Mouse (Mus musculus) liver, embryonic 12.5 days (tissue): ENCODE data around the gene Fignl1. TPM values are rescaled to one million over a fixed set of nuclear protein-coding genes. Genes with fewer than 3 reads are reported as not detected.

Experiments
- ATAC-seq: fragments of 200-750 bp; cut with Nextera tagmentation; 2 replicates; pipeline ENCODE4 v1.8.0; 2017; ENCODE audit warnings: moderate number of reproducible peaks, mild to moderate bottlenecking, moderate library complexity
- H3K27ac ChIP-seq: fragments of 300-500 bp; sonication (generic); 2 replicates; pipeline ENCODE4 v1.5.1; 2016; ENCODE audit warnings: mild to moderate bottlenecking
- H3K27me3 ChIP-seq: fragments of 300-500 bp; sonication (generic); replicated peaks from 2 replicates; pipeline ENCODE4 v1.6.1; 2016; ENCODE audit warnings: mild to moderate bottlenecking, moderate library complexity
- H3K36me3 ChIP-seq: fragments of 300-500 bp; sonication (generic); 2 replicates; pipeline ENCODE4 v1.6.1; 2016; ENCODE audit warnings: mild to moderate bottlenecking, moderate library complexity
- H3K4me1 ChIP-seq: fragments of 300-500 bp; sonication (generic); 2 replicates; pipeline ENCODE4 v1.6.1; 2016
- H3K4me2 ChIP-seq: fragments of 300-500 bp; sonication (generic); 2 replicates; pipeline ENCODE4 v1.6.1; 2016; ENCODE audit warnings: mild to moderate bottlenecking, moderate library complexity
- H3K4me3 ChIP-seq: fragments of 300-500 bp; sonication (generic); 2 replicates; pipeline ENCODE4 v1.5.1; 2016; ENCODE audit warnings: mild to moderate bottlenecking, moderate library complexity
- H3K9ac ChIP-seq: fragments of 300-500 bp; sonication (generic); 2 replicates; pipeline ENCODE4 v1.6.1; 2016; ENCODE audit warnings: mild to moderate bottlenecking, moderate library complexity
- H3K9me3 ChIP-seq: fragments of 300-500 bp; sonication (generic); replicated peaks from 2 replicates; pipeline ENCODE4 v1.6.1; 2016; ENCODE audit warnings: mild to moderate bottlenecking, moderate library complexity
- WGBS: fragments of 180-500 bp; shearing (Covaris S2); methylation state at CpG from one replicate; pipeline ENCODE4 v1.1.7; 2016; ENCODE audit not compliant: insufficient replicate concordance; 5-methylcytosine and 5-hydroxymethylcytosine counted together
- polyA plus RNA-seq: library from polyadenylated mRNA; unstranded; fragments of >200 nt; fragmentation: Nextera tagmentation; extraction: Ambion mirVana; gene quantifications from 2 replicates; pipeline ENCODE4 v1.2.1, GENCODE M21; 2016

Fignl1 gene
- 126 and 130 TPM in 2 replicates for polyA plus RNA-seq

DNA sequence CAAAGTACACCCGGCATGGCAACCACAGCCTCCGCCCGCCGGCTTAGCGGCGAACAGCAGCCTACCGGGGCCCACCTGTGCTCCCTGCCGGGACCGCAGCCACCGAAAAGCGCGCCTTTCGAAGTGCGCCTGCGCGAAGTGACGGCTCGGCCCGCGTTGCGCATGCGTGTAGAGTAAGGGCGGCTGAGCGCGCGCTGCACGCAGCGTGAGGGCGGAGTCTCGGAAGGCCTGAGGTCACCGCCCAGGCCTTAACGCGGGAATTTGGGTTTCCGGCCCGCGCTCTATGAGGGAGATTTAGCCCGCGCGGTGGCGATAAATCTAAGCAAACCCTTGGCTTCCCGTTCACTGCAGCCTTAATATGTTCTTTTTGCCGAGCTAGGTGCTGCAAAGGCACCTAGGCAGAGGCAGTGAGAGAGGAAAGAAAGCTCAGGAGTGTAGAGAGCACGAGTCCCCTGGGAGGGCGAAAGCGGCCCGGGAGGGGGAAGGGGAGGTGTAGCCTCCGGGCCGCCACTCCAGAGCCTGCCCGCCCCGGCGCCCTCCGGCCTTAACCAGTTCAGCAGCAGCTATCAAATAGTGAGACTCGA, at the start of gene Fignl1:
Fignl1 (minus strand) TSS at position 143 of the 584 bp plus-strand sequence.
- under 1% methylated on average over 53 of the region's 53 CpGs for WGBS
- peaks cover 69% of the 10 kb centered on the region for H3K4me1 ChIP-seq
- ATAC-seq: peak; percentile 93

DNA sequence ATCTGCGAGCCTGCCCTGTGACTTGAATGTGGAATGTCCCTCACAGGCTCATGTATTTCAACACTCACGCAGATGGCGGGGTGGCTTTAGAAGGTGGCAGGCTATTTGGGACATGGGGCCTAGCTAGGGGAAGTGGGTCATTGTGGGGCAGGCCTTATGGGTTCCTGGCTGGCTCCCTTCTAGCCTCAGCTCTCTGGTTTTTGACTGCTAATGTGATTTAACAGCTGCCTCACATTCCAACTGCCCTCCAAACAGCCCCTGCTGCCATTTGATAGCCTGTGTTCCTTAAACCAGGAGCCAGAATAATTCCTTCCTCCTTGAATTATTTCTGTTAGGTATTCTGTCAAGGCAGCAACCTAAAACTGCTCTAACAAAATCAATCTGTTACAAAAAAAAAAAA, 48.2 kb upstream of the Fignl1 start:
- no peak for ATAC-seq
- 0 out of 2 replicates have a peak, but pooled peaks cover 4% of the 10 kb centered on the region for H3K36me3 ChIP-seq
- 88% methylated on average over 3 of the region's 3 CpGs for WGBS
- no peaks in the 10 kb centered on the region for H3K27me3 ChIP-seq
- 0 out of 2 replicates have a peak, but pooled peaks cover 4% of the 10 kb centered on the region for H3K9me3 ChIP-seq
- H3K9ac ChIP-seq: no peak overlapping the region
- no peaks in the 10 kb centered on the region for H3K4me1 ChIP-seq
- no peak overlapping the region for H3K4me3 ChIP-seq
- no peak overlapping the region for H3K27ac ChIP-seq
- H3K4me2 ChIP-seq: no peak overlapping the region

More for the DNA sequence above, at the start of gene Fignl1:
- H3K36me3 ChIP-seq: peaks cover 32% of the 10 kb centered on the region
- 0 out of 2 replicates have a peak, but pooled peaks cover 7% of the 10 kb centered on the region for H3K27me3 ChIP-seq
- peak within 1 kb of the TSS; percentile 90 for H3K9ac ChIP-seq
- H3K9me3 ChIP-seq: no peaks in the 10 kb centered on the region
- H3K4me2 ChIP-seq: peak within 1 kb of the TSS; percentile 94
- H3K4me3 ChIP-seq: peak within 1 kb of the TSS; percentile 77
- H3K27ac ChIP-seq: peak within 1 kb of the TSS; percentile 96

DNA sequence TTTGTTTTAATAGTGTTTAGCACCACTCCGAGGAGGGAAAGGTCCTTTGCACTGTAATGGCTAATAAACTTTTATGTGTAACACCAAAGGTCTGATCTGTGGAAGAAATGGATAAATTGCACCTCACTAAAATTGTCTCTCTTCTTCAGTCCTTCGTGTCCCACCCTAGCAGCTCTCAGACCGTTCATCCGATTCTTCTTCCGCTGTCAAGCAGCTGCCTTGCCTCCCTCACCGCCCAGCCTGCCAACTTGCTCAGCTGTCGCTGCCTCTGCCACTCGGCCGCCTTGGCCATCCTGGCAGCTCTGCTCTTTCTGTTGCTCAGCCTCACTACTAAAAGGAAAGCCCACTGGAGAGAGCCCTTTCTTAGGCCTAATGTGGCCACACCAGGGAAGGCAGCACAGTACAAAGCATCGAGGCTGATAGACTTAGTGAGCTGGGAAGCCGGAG, 46.9 kb upstream of the Fignl1 start:
- ATAC-seq: no peak
- Histone ChIP-seq H3K9ac (no peak overlapping the region), H3K9me3 (0 out of 2 replicates have a peak, but pooled peaks cover 4% of the 10 kb centered on the region), H3K27me3 (no peaks in the 10 kb centered on the region), H3K36me3 (0 out of 2 replicates have a peak, but pooled peaks cover 4% of the 10 kb centered on the region), H3K4me2 (no peak overlapping the region), H3K4me1 (peaks cover 7% of the 10 kb centered on the region), H3K4me3 (no peak overlapping the region), H3K27ac (no peak overlapping the region)
- 84% methylated on average over 11 of the region's 11 CpGs for WGBS

DNA sequence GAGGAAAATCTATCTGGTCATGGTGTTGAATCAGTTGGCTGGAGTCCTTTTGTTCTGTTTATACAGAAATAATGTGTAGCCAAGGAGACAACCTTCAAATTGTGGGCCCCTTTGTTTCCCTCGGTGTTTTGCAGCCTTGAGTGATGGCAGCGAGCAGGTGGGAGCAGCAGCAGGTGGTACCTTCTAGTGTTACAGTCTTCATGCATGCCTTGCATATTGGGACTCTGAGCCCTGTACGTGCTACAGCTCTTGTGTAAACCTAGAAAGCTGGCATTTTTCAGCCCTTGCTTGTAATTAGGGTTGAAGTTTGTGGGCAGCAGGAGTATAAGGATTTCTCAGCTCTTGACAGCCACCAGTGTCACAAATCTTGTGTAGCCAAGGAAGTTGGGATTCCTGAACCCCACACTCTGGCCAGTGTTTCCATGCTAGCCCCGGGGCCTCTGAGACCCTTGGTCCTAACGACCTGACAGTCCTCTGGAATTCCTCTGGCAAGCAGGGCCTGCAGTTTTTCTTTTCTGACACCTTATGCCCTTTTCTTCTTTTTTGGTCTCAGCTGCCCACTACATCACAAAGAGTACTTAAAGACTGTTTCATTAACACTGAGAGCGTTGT, 46.4 kb upstream of the Fignl1 start:
- Histone ChIP-seq H3K4me2 (no peak overlapping the region), H3K9ac (no peak overlapping the region), H3K36me3 (0 out of 2 replicates have a peak, but pooled peaks cover 4% of the 10 kb centered on the region), H3K4me3 (no peak overlapping the region), H3K27me3 (no peaks in the 10 kb centered on the region), H3K27ac (no peak overlapping the region), H3K9me3 (0 out of 2 replicates have a peak, but pooled peaks cover 4% of the 10 kb centered on the region), H3K4me1 (peaks cover 12% of the 10 kb centered on the region)
- no peak for ATAC-seq
- WGBS: 67% methylated on average over 6 of the region's 6 CpGs

DNA sequence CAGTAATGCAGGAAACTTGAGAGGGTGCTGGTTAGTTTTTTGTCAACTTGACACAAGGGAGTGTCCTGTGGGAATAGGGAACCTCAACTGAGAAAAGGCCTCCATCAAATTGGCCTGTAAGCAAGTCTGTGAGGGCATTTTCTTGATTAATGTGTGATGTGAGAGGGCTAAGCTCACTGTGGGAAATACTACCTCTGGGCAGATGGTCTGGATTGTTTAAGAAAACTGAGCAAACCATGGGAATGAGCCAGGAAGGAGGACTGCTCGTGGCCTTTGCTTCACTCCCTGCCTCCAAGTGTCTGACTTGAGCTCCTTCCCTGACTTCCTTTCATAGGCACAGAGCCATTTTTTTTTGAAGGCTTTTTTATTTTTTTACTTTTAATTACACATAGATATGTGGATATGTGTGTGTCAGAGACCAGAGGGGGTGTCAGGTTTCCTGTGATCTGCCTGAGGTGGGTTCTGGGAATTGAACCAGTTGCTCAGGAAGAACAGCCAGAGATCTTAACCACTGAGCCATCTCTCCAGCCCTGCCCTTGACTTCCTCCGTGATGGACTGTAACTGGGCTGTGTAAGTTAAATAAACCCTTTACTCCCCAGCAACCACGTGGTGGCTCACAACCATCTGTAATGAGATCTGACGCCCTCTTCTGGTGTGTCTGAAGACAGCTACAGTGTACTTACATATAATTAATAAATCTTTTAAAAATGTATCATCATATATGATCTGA, 45.1 kb upstream of the Fignl1 start:
- Histone ChIP-seq H3K4me2 (no peak overlapping the region), H3K9ac (no peak overlapping the region), H3K4me3 (no peak overlapping the region), H3K27ac (peak overlapping the region; percentile 39; the same call in 1 of the 2 replicates), H3K4me1 (peaks cover 21% of the 10 kb centered on the region), H3K36me3 (0 out of 2 replicates have a peak, but pooled peaks cover 4% of the 10 kb centered on the region), H3K9me3 (0 out of 2 replicates have a peak, but pooled peaks cover 4% of the 10 kb centered on the region), H3K27me3 (no peaks in the 10 kb centered on the region)
- no peak for ATAC-seq
- WGBS: 47% methylated on average over 4 of the region's 4 CpGs

DNA sequence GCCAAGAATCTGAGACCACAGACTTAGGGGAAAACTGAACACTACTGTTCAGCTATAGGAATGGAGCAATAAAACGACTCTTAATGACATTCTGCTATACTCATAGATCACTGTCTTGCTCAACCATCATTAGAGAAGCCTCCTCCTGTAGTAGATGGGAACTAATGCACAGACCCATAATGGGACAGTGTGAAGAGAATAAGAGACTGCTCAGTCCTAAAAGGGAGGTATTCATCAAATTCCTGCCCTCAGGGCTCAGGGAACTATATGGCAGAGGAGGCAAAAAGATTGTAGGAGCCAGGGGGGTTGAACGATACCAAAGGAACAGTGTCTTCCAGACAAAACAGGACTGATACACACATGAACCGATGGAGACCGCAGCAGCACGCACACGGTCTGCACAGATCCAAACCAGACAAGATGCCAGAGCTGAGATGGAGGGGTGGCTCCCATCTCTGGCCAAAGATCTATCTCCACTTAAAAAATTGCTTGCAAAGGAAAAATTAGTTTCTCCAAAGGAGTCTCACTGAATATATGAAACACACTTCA, 43.3 kb upstream of the Fignl1 start:
- no peak overlapping the region for H3K27ac ChIP-seq
- 0 out of 2 replicates have a peak, but pooled peaks cover 4% of the 10 kb centered on the region for H3K9me3 ChIP-seq
- no peaks in the 10 kb centered on the region for H3K27me3 ChIP-seq
- 81% methylated on average over 6 of the region's 6 CpGs for WGBS
- 0 out of 2 replicates have a peak, but pooled peaks cover 4% of the 10 kb centered on the region for H3K36me3 ChIP-seq
- H3K4me3 ChIP-seq: no peak overlapping the region
- no peak overlapping the region for H3K9ac ChIP-seq
- no peak for ATAC-seq
- peaks cover 21% of the 10 kb centered on the region for H3K4me1 ChIP-seq
- no peak overlapping the region for H3K4me2 ChIP-seq

DNA sequence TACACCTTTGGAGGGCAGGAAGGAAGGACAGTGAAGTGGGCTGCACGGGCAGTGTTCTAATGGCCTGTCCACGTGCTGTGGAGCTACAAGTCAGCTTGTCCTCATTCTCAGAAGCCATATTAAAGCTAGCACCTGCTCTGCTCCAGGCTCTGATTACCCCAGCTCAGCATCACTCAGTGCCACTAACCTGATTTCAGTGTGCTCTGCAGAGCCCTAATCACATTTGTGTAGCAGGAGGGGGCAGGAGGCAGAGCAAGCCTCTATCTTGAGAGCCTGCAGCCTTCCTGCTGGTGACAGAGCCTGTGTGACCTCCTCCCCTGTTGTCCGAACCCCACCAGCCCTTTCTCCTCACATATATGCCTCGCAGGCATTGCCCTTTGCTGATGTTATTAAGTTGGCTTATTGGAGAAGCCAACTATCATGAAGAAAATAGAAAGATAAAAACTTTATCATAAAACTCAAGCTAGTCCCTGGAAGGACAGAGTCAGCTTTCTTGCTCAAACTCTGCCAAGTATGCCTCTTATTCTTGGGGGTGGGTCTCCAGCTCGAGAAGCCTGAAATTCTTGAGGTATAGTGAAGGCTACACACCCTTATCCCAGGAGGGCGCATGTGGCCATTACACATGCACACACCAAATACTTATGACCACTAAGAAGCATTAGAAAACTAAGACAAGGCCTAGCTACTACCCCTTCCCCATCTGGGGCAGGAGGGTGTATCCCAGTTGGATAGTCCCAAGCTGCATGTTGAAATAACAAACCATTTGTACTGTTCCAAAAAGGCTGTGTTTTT, 41.9 kb upstream of the Fignl1 start:
- ATAC-seq: peak; percentile 53
- Histone ChIP-seq H3K27ac (0 out of 2 replicates have a peak overlapping the region, but pooled peaks have one; percentile 22), H3K9me3 (no peaks in the 10 kb centered on the region), H3K4me1 (peaks cover 21% of the 10 kb centered on the region), H3K4me3 (no peak overlapping the region), H3K36me3 (no peaks in the 10 kb centered on the region), H3K27me3 (no peaks in the 10 kb centered on the region), H3K9ac (no peak overlapping the region), H3K4me2 (no peak overlapping the region)
- WGBS: 52% methylated on average over 6 of the region's 6 CpGs

DNA sequence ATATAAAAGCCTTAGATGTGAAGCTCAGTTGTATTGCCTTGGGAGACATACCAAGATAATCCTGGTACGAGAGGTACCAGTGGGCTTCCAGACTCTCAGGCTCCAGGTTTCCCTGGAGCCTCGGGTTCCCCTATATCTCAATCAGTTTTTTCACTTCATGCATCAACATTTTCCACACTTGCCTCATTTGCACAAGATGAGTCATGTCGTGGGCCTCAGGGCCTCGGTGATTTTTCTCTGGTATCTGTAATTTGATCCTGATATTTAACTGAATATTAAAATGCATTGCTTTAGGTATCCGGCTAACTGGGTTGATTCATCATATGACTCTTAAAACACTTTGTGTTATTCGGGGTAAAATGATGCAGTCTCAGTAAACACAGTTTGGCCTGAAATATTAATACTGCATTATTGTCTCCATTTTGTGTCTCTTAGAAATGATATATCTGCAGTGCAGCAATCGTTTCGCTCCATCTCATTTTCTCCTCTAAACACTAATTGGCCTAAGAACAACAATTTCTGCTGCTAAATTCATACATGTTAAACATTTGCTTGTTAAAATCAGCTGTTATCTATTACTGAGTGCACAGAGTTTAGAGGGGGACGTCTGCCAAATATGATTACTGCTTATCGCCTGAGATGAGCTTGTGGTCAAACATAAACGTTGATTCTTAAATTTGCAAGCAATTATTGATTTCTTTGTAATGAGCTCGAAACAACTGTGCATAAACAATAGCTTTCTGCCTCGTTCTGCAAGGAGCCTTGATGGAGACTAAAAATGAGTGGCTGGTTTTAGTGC, 41.0 kb upstream of the Fignl1 start:
- no peak overlapping the region for H3K9ac ChIP-seq
- H3K9me3 ChIP-seq: no peaks in the 10 kb centered on the region
- H3K27me3 ChIP-seq: no peaks in the 10 kb centered on the region; the same call in 1 of the 2 replicates
- H3K36me3 ChIP-seq: no peaks in the 10 kb centered on the region
- H3K4me2 ChIP-seq: no peak overlapping the region
- H3K27ac ChIP-seq: no peak overlapping the region
- peaks cover 21% of the 10 kb centered on the region for H3K4me1 ChIP-seq
- no peak for ATAC-seq
- H3K4me3 ChIP-seq: no peak overlapping the region
- WGBS: 51% methylated on average over 13 of the region's 13 CpGs

DNA sequence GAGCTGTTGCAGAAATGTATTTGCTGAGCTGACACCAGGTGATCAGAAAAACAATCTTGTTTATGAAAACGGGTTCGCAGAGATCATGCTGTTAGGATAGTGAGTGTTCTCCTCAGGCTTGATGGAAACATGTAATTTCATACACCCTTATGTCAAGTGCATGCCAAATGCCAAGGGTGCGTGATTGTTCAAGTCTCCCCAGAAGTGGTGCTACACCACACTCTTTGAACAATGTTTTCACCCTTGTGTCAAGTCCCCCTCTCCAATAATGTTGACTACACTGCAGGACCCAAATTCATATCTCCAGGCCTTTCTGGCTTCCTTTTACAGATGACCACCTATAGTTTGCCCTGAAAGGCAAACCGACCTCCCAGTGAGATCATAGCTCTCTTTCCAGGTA, 39.7 kb upstream of the Fignl1 start:
- Histone ChIP-seq H3K4me1 (peaks cover 30% of the 10 kb centered on the region), H3K9me3 (no peaks in the 10 kb centered on the region), H3K4me2 (no peak overlapping the region), H3K27me3 (peaks cover 5% of the 10 kb centered on the region; the same call in 1 of the 2 replicates), H3K27ac (no peak overlapping the region), H3K9ac (no peak overlapping the region), H3K4me3 (no peak overlapping the region), H3K36me3 (no peaks in the 10 kb centered on the region)
- WGBS: 69% methylated on average over 4 of the region's 4 CpGs
- no peak for ATAC-seq

DNA sequence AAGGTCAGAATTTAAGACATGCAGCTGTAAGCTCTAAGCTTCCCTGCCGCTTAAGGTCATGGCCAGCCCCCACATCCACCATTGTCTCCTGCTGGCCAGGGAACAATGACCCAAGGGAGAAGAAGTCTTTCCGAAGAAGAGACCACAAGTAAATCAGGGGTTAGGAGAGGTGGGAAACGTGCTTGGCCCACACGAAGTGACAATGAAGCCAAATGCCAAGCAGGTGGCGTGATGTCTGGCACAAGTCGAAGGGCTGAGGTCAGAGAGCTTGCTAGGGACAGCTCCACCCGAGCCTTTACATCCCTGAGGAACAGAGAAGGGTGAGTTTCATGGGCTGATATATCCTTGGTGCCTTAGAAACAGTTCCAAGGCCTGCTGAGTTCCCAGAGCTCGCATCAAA, 36.3 kb upstream of the Fignl1 start:
- no peaks in the 10 kb centered on the region for H3K36me3 ChIP-seq
- H3K9ac ChIP-seq: no peak overlapping the region
- H3K9me3 ChIP-seq: no peaks in the 10 kb centered on the region
- no peak overlapping the region for H3K4me3 ChIP-seq
- peaks cover 51% of the 10 kb centered on the region for H3K4me1 ChIP-seq
- no peak overlapping the region for H3K27ac ChIP-seq
- H3K27me3 ChIP-seq: peaks cover 10% of the 10 kb centered on the region; the same call in 1 of the 2 replicates
- ATAC-seq: no peak
- H3K4me2 ChIP-seq: no peak overlapping the region
- WGBS: 67% methylated on average over 8 of the region's 8 CpGs
